Mouse (Mus musculus) cerebellum, adult 9-11 months (tissue): ENCODE results near the gene Gfy.
A peak's percentile ranks its signal among the peaks of the same experiment; 100 is the strongest.
"Not testable (repeated sequence)": the region's sequence is repeated elsewhere in the genome, so short reads cannot be mapped to it uniquely, and the experiment has no call there.

Source experiments
- DNase-seq: peaks from one replicate; pipeline ENCODE4 v3.0.0; 2022

The Gfy gene

DNA sequence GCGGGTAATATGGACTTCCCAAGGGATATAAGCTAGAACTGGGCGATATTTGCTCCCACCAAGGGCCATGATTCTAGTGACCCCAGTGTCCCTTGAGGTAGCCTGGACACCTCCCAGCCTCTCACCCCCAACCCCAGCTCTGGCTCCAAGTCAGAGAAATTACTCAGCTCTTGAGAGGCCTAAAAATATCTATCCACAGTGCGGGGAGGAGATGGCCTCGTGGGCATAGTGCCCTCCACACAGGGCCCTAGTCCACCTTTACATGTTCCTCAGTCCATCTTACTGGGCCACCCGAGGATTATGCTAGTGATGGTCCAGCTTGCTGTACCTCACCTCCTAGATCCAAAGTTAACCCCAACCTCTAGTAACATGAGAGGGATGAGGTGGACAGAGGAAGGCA lies 14.5 kb downstream of the Gfy start:
- peak; percentile 85 for DNase-seq

DNA sequence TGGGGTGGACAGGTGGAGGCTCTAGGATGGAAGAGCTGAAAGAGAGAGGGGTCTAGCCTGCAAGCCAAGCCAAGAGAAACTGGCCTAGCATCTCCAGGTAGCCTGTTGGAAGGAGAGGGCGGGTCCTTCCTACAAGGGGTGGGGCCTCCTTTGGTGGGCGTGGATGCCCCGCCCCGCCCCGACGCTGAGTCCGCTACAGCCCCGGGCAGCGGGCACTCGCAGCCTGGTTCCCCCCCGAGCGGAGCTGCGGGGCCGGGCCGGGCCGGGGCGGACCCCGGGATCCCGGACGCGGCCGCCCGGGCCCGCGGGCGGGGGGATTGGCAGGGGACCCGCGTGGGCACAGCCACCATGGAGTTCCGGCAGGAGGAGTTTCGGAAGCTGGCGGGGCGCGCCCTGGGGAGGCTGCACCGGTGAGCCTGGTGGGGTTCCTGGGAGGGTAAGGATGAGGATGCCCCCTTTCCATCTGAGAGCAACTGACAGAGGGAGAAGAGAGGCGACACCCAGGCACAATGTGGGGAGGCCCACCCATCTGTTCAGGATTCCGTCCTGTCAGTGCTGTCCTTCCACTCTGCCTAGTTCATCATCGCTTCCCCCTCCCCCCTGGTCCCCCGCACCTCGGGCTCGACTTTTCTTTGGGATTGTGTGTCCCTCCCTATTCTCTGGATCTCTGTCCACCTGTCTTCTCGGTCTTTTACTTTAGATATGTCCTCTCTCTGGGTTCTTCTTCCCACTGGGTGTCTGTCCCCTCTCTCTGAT lies 15.5 kb downstream of the Gfy start, which contains the start of gene Slc17a7:
Gene Slc17a7 (plus strand): TSS at position 215 of the 756 bp plus-strand sequence.
- peak; percentile 91 for DNase-seq

DNA sequence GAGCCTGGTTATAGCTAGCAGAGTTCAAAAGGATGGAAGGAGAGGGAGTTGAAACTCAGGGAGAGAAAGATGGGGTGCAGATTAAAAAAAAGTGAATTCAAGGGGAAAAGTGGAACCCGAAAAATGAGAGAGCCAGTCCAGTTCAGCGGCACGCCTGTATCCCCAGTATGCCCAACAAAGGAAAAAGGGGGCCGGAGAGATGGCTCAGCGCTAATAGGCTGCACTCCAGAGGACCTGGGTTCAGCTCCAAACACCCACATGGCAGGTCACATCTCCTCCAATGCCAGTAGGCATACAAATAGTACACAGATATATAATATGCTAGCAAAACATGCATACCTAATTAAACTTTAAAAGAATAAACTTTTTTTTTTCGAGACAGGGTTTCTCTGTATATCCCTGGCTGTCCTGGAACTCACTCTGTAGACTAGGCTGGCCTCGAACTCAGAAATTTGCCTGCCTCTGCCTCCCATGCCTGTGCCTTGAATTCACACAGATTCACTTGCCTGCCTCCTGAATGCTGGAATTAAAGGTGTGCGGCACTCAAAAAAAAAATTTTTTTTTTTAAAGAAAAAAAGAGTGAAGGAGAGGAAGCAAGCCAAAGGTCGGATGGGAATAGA lies 16.3 kb downstream of the Gfy start:
- peak; percentile 61 for DNase-seq

DNA sequence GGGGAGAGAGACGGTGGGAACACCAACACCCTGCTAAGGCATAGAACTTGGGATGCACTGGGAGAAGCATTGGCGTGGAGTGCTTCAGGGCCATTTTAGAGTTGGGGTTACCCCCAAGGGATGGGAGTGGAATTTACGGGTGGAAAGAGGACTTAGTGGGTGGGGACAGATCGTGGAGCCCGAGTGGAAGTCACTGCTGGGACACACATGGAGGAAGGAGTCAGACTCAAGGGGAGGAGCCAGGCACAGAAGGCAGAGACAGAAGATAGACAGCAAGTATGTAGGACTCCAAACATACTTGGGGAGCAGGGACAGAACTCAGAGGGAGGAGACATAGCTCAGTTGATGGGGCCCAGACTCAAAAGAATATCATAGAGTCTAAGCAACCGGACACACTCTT lies 16.8 kb downstream of the Gfy start:
- no peak for DNase-seq

DNA sequence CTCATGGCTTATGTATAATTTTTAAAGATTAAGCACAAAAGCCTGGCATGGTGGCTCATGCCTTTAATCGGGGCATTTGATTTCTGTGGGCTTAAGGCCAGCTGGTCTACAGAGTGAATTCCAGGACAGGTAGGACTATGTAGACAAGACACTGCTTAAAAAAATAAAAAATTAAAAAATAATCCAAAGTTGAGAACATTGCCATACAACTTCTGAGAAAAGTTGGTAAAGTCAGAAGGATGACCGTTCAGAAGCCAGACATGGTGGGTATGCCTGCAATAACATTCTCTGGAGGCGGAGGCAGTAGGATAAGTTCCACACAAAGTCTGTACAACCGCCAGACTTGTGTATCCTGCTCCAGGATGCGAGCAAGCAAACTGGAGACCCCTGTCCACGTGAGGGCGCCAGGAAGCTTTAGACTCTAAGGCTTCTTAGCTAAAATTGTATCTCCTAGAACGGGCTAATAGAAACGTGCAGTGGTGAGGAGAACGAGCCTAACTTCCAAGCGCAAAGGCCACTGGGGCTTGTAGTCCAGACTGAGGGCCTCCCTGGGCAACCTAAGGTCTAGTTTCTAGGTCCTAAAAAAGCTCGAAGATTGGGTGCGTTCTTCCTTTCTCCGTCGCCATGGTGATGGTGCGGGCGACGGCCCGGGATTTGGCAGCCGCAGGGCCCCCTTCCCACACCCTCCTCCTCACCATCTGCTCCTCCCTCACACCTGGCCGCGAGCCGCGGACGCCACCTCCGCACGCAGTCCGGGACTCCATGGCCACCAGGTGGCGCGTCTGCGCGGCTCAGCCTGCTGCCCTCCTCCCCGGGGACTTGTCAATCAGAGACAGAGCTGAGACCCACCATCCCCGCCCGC lies 17.5 kb downstream of the Gfy start:
- DNase-seq: peak; percentile 99

DNA sequence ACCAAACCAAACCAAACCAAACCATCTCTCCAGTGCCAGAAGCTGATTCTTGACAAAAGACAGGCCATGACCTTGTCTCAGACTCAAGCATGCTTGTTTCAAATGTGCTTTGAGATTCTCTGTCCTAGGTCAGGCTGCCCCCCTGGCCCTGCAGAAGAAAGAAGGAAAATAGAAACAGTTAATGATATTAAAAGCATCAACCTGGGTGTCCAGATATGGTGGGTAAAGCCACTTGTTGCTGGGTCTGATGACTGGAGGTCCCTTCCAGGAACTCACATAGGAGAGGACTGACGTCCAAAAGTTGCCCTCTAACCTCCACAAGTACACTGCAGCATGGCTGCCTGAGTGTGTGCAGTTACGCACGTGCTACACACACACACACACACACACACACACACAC lies 18.5 kb downstream of the Gfy start:
- peak; percentile 61 for DNase-seq

DNA sequence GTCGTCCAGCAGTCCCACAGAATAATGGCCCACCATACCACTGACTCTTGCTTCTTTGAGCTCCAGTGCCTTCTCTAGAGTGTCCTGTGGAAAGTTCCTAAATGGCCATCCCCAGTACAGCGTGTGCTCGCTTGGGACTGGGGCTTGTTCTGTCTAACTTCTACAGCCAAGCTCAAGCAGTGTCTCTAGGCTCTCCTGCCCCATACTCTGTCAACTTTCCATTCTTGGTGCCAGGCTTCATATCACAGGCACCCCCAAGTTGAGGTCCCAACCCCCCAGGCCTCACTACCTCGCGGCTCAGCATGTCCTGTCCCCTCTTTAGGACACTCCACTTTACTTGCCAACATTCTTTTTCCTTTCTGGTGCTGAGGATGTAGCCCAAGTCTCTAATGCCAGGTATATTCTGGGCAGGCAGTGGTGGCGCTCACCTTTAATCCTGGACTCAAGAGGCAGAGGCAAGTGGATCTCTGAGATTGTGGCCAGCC lies 19.0 kb downstream of the Gfy start:
- no peak for DNase-seq

DNA sequence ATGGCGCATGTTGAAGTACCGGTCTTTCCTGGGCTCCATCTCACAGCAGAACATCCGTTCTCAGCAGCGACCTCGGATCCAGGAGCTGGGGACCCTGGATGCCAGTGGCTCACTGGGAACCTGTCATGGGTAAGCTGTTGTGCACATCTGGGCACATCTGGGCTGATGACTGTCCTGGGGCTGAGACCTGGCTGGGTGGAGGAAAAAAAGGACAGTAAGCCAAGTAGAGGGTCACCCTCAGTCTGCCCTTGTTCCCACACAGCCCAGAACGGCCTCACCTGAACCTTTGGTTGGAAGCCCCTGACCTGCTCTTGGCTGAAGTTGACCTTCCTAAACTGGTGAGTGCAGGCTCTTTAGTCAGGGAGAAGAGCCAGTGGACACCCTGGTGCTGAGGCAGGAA lies 20.4 kb downstream of the Gfy start:
- peak; percentile 63 for DNase-seq

DNA sequence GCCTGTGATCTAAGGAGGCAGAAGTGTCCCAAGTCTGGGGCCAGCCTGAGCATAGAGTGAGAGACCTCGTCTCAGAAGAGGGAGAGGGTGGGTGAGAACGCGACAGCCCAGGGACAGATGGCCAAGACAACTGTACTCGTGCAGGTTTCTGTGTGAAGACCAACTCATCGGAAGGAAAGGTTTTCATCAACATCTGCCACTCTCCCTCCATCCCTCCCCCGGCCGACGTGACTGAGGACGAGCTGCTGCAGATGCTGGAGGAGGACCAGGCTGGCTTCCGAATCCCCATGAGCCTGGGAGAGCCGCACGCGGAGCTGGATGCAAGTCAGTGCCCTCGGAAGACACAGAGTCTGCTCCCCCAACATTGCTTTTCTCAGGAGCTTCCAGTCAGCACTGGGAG lies 21.9 kb downstream of the Gfy start:
- peak; percentile 56 for DNase-seq

DNA sequence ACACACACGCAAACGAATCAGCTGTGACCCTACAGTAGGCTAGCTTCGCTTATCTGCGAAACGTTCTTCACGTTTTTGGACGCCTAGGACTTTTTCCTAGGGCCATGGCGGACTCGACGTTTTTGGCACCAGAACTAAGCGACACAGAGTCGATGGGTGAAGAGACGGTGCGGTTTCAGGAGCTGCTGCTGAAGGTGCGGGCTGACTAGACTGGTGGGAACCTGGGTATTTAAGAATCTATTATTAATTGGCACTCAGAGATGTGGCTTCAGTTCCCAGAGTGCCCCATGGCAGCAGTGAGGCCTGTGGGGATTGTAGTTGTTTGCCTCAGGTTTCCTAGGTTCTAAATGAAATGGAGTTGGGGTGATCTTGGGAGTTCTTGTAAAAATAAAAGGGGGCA lies 23.2 kb downstream of the Gfy start:
- DNase-seq: peak; percentile 51

DNA sequence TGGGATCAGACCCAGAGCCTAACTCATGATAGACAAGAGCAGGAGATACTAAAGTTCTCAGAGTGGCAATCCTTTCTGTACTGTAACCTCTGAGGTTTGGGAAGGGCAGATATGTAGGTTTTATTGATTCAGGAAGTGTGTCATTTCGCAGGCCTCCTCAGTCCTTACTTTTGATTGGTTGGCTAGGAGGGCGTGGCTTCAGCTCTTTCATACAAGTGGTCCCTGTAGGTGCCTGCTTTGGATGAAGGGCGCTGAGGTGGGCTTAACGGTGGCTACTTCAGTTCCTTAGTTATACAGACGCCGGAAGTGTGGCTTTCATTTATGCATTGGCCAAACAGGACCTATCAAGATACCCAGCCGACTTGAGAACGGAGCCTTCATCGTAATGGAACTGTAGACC lies 23.8 kb downstream of the Gfy start:
- DNase-seq: peak; percentile 58

DNA sequence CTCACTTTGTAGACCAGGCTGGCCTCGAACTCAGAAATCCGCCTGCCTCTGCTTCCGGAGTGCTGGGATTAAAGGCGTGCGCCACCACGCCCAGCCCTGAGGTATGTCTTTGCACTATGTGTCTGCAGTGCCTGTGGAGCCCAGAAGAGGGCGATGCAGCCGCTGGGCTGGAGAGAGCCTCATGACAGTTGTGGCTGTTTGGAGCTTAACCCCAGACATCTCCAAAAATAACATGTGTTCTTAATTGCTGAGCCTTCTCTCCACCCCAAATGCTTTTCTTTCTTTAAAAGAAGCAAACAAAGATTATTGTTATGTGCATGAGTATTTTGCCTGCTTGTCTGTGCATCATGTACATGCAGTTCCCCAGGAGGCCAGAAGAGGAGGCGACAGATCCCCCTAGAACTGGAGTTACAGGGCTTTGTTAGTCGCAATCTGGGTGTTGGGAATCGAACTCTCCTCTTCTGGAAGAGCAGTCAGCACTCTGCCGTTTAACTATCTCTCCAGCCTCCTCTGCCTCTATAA lies 24.3 kb downstream of the Gfy start:
- peak; percentile 81 for DNase-seq

DNA sequence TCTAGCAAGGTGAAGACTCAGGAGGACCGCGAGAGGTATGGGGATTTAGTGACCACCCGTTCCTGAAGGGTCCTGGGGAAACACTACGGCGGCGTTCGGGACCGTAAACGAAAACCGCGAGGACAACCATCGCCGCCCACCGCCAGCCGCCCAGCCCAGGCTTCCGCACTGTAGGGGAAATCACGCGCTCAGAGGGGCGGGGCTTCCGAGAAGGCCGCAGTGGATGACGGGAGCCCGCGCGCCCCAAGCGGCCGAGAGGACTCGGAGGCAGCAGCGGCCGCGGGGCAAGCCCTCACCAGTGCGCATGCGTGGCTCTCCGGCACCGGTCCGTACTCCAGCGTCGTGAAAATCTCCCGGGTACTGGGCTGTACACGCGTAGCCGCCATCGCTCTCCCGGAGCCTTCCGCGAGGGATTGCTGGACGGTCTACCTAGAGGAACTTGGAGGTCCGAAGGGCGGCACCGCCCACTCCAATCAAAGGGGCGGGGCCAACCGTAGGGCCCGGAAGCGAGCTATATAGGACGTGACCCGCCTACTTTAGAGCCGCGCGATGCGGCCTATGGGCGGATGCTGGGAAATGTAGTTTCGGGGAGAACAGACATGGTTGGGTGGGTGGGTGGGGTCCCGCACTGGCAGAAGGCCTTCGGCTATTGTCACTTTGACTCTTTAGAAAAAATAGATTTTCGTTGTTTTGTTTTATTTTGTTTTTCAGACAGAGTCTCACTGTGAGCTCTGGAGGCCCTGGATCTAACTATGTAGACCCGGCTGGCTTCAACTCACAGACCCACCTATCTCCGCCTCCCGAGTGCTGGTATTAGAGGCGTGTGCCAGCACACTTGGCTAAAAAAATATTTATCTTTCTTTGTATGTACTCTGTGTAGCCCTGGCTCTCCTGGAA lies 25.0 kb downstream of the Gfy start, which contains the start of the genes Pih1d1 and Aldh16a1:
Gene Pih1d1 (plus strand): TSS at position 208 of the 897 bp plus-strand sequence.
Gene Aldh16a1 (minus strand): TSS at position 489 of the 897 bp plus-strand sequence.
- peak; percentile 97 for DNase-seq

DNA sequence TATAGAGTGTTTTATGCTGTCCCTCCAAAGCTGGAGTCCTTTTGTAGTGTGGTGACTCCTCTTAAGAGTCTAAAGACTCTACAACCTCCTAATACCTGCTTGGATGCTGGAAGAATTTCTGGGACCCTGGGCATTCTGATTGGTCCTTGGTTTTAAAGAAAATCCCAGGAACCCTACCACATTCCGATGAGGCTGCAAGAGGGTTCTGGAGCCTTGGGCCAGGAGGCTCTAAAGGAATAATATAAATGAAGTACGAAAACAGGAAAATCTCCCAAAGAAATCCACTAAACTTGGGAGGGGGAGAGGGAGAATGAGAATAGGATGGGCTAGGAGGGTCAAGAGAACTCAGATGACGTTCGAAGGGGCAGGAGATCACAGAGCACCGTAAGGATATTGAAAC lies 25.8 kb downstream of the Gfy start:
- DNase-seq: no peak

DNA sequence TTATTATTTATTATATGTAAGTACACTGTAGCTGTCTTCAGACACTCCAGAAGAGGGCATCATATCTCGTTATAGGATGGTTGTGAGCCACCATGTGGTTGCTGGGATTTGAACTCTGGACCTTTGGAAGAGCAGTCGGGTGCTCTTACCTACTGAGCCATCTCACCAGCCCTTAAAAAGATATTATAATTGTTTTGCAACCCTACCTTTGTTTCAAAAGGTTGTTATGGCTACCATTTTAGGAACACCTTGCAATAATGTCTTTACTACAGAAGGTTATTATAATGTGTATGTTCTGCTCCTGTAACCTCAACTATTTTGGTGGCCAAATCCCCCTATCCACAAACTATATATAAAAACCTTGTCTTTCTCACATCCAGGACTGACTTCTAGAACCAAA lies 26.3 kb downstream of the Gfy start:
- not testable (repeated sequence) for DNase-seq

DNA sequence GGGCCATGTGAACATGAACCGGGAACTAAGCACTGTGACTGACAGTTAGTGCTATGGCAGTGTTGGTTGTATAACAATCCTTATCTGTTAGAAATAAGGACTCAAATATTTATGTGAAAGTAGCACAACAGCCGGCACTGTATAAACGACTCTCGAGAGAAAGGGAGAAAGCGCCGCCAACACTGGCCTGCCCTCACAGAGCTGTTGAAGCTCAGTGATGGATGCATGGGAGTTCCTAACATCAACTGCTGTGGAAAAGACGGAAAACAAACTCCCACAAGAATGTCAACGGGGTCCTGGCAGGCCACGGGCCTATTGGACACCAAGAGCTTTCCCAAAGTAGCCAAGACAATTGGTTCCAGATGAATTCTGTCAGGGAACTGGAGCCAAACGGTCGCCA lies 28.1 kb downstream of the Gfy start:
- DNase-seq: peak; percentile 43

DNA sequence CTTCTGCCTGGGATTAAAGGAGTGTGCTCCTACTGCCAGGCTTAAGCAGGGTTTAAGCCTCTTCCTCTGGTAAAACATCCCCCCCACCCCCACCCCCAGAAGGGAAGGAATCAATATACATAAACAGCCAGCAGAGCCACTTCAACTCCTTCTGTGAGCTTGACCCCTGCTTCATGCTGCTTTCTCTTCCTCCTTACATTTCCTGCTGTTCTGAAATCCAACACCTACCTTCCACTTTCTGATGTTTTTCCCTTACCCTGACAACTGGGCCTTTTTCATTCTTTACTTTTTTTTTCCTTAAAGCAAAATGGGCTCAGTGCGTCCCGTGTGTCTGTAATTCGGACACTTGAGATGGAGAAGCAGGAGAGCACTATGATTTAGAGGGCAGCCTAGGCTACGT lies 29.0 kb downstream of the Gfy start:
- DNase-seq: no peak

DNA sequence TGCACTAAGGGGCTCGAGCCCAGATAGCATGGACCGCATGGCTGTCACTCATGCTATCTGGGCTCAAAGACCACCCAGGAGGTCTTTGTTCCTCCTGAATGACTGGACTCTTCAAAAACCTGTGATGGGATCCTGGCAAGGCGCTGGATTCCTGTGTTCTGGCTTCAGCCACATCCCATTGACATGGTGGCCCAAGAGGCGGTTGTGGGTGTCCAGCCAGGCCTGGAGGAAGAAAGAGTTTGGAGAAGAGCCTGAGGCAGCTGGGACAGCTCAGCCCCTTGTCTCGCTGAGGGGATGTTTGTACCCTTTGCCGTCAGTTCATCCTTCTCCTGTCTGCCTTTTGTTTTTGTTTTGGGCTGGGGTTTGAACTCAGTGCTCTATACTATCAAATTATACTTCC lies 29.8 kb downstream of the Gfy start:
- DNase-seq: peak; percentile 37

DNA sequence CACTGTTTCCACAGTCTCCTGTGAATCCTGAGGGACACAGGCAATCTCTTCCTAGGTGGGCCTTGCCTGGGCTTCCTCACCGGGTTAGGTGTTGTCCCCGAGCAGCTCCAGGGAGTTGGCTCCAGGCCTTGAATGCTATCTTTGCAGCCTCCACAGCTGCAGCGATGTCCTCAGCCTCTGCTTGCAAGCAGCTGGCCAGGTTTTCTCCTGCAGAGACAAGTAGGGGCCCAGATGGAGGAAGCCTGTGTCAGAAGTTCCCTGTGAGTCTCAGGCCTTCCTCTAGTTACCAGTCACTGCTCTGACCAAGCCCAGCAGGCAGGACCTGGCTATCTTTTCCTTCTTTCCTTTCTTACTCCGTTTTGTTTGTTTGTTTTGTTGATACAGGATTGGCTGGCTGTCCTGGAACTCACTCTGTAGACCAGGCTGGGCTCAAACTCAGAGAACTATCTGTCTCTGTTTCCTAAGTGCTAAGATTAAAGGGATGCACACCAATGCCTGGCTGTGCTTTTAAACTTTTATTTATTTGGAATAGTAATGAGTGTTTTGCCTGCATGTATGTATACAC lies 30.8 kb downstream of the Gfy start:
- DNase-seq: no peak

DNA sequence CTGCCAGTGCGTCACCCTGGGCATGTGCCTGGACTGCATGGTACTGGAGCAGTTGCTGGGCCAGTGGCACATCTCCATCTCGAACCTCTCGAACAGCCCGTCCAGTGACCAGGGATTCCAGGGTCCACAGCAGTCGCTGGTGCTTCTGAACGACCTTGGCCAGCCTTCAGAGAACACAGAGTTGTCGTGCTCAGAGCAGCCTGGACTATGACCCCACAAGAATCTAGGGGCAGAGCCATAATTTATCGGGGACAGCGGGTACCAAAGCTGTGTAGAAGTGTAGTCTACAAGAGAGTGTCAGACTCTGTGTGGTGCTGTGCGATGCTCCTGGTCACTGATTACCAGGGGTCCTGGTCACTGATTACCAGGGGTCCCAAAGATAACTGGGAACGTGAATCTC lies 31.5 kb downstream of the Gfy start:
- DNase-seq: peak; percentile 25

DNA sequence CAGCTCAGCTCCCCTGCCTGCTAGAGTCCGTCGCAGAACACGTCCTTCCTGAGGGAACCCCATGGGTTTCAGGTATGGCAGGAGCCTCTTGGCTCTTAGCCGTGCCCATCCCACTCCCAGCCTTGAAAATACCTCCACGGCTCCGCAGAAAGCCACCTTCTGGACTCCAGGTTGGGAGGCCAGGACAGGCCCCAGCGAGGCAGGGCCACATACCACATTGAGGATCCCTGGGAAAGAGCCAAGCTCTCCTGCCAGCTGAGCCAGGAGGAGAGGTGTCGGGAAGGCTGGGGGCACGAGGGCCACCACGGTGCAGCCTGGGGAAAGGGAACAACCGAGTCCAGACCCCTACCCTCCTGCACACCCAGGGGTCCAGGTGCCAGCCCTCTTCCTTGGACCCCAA lies 32.1 kb downstream of the Gfy start:
- DNase-seq: peak; percentile 28

DNA sequence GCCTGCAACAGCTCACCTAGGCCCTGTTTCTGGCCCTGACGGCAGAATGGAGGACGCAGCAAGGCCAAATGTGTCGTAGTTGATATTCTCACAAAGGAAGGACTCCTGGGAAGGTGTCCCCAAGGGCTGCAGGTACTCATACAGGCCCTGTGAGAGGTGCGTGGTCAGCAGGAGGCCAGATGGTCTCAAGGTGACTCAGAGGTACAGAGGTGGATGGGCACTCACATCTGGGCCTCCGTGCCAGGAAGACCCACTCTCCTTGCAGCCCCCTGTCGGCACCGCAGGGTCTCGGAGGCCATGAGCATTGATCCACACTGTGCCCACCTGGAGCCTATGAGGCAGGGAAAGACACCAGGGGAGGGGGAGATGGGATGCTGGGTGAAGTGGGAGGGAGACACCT lies 33.9 kb downstream of the Gfy start:
- peak; percentile 25 for DNase-seq
